Mouse (Mus musculus) bone marrow macrophage, adult 2 months (primary cell): ENCODE measurements around the gene Bdh2.

ENCODE experiments used
- CTCF ChIP-seq: IDR thresholded peaks from 2 replicates; pipeline ENCODE4 v1.5.1; 2012; ENCODE audit warnings: low read depth, mild to moderate bottlenecking, low read length, moderate library complexity
- POLR2A ChIP-seq: IDR thresholded peaks from 2 replicates; pipeline ENCODE4 v1.6.1; 2012; ENCODE audit warnings: mild to moderate bottlenecking, low read depth, low read length, borderline replicate concordance

GRCm38 (mm10) chr3:135288138-135288750 lies 7.2 kb downstream of the Bdh2 start:
- TF ChIP-seq CTCF (no peak), POLR2A (no peak)
